Mouse (Mus musculus): ENCODE measurements at regions not wholly inside any gene's neighbourhood (a gene's known extent, or its start where the extent isn't known, plus 50 kb on each side); places are given as distances from the start of the nearest gene placed in this dataset.

GRCm38 (mm10) chr9:67699846-67700579 is 59.2 kb upstream of the C2cd4b start:
- peak; percentile 66 for DNase-seq (ENCODE audit: low read depth)
- no peak for TF ChIP-seq CTCF (IDR thresholded peaks at IDR 0.05; ENCODE audit: borderline replicate concordance, extremely low read depth, insufficient read depth, insufficient read length)
- 0 out of 2 replicates have a peak, but pooled peaks have one; percentile 29 for TF ChIP-seq POLR2A (IDR thresholded peaks at IDR 0.05; ENCODE audit: borderline replicate concordance, extremely low read depth, insufficient read depth, insufficient read length, poor library complexity, severe bottlenecking)

GRCm38 (mm10) chr9:67708246-67708960 is 50.8 kb upstream of the C2cd4b start:
- peak; percentile 25 for DNase-seq (ENCODE audit: low read depth)
- TF ChIP-seq POLR2A (IDR thresholded peaks at IDR 0.05; ENCODE audit: borderline replicate concordance, extremely low read depth, insufficient read depth, insufficient read length, poor library complexity, severe bottlenecking) (no peak), CTCF (IDR thresholded peaks at IDR 0.05; ENCODE audit: borderline replicate concordance, extremely low read depth, insufficient read depth, insufficient read length) (peak; percentile 11; the same call in 1 of the 2 replicates)
